Mouse (Mus musculus): ENCODE measurements around the gene Prkd2.

- TF ChIP-seq CTCF (IDR thresholded peaks at IDR 0.05; ENCODE audit: control insufficient read depth, insufficient read depth, insufficient read length) (no peak), MYOG (IDR thresholded peaks at IDR 0.05; ENCODE audit: control insufficient read depth, extremely low read depth, insufficient read length) (no peak), MYOD1 (IDR thresholded peaks at IDR 0.05; ENCODE audit: control insufficient read depth, insufficient read length, low read depth) (no peak)
Observed at GRCm38 (mm10) chr7:16893612-16894011, 50.9 kb downstream of the Prkd2 start.

Data from C2C12 (cell line).